Mouse (Mus musculus): Measurements from ENCODE around the gene Oxnad1. TPM values are rescaled to one million over a fixed set of nuclear protein-coding genes. Genes with fewer than 3 reads are reported as not detected.

Oxnad1 gene
- polyA plus RNA-seq, 1 experiment from 2014 or later: 25.6 TPM

Other genes starting within 250 kb of the Oxnad1 start
- gene Galnt15, start 56.4 kb upstream of the Oxnad1 start, polyA plus RNA-seq (2014; fragmentation: Nextera tagmentation; extraction: Ambion mirVana): 0.15 and 0.19 TPM in 2 replicates
- gene Dph3, start 355 bp downstream of the Oxnad1 start, polyA plus RNA-seq (2014; fragmentation: Nextera tagmentation; extraction: Ambion mirVana): 94.3 and 99.3 TPM in 2 replicates
- not detected in 2 replicates for gene Msmb, start 56.6 kb downstream of the Oxnad1 start, polyA plus RNA-seq (2014; fragmentation: Nextera tagmentation; extraction: Ambion mirVana)
- 145 and 157 TPM in 2 replicates for gene Ncoa4, start 74.5 kb downstream of the Oxnad1 start, polyA plus RNA-seq (2014; fragmentation: Nextera tagmentation; extraction: Ambion mirVana)
- gene Timm23, start 116.5 kb downstream of the Oxnad1 start, polyA plus RNA-seq (2014; fragmentation: Nextera tagmentation; extraction: Ambion mirVana): 322 and 324 TPM in 2 replicates
- 33.4 and 36.7 TPM in 2 replicates for gene Parg, start 116.6 kb downstream of the Oxnad1 start, polyA plus RNA-seq (2014; fragmentation: Nextera tagmentation; extraction: Ambion mirVana)
- gene Ogdhl, start 236.6 kb downstream of the Oxnad1 start, polyA plus RNA-seq (2014; fragmentation: Nextera tagmentation; extraction: Ambion mirVana): 15.2 and 20.7 TPM in 2 replicates

Measured in heart, embryonic 11.5 days (tissue).